Mouse (Mus musculus) lung, adult 2 months (tissue): Measurements from ENCODE around the gene Rnf208.

Experiments
- CTCF ChIP-seq: fragments of 200-500 bp; IDR thresholded peaks from 2 replicates; pipeline ENCODE4 v1.5.1; 2011; ENCODE audit warnings: mild to moderate bottlenecking, low read length, control low read depth; ENCODE audit not compliant: insufficient read depth
- POLR2A ChIP-seq: fragments of 200-500 bp; IDR thresholded peaks from 2 replicates; pipeline ENCODE4 v1.6.1; 2011; ENCODE audit warnings: low read depth, mild to moderate bottlenecking, control low read depth, low read length, borderline replicate concordance; ENCODE audit errors: extremely low read depth

DNA sequence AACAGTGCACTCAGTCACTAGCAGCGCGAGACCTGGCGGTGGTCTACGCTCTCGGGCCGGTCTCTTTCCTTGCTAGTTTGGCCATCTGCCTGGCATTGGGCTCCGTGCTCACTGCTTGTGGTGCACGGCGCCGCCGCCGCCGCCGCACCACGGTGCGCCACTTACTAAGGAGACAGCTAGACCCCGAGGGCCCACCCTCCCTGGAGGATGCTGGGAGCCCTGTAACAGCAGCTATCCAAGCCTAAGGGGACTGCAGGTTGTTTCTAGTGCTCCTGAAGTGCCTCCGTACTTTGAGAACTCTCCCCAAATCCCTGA, 48.7 kb downstream of the Rnf208 start:
- TF ChIP-seq CTCF (no peak), POLR2A (no peak)
